Mouse (Mus musculus) central nervous system, embryonic 18 days (tissue): ENCODE results near the gene Gm7970. TPM values are rescaled to one million over a fixed set of nuclear protein-coding genes. Genes with fewer than 3 reads are reported as not detected.

ENCODE experiments used
- polyA plus RNA-seq: library from polyadenylated mRNA; depleted of rRNA; stranded (reverse); fragments of >200 nt; gene quantifications from 2 replicates; pipeline ENCODE4 v1.2.3, GENCODE M21; 2012; rRNA removed

Gm7970 gene
- polyA plus RNA-seq, result not detected in 2 replicates

DNA sequence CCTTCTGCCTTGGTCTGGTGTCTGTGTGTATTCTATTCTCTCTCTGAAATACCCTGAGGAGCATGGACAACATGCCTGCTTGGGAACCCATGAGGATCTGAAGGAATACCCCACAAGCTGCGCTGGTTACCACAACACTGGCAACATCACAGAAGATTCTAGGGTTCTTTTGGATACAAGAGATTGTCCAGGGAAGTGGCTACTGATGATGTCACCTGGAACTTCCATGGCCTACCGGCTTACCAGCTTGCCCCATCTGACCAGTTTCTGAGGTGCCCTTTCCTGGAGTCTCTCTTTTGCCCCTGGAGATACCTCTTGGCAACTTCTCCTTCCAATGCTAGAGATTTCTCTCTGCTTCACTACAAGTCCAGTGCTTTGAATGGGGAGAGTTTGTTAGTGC lies at the start of gene Gm7970:
TSS of gene Gm7970 (minus strand) at position 101 of the 400 bp plus-strand sequence.

DNA sequence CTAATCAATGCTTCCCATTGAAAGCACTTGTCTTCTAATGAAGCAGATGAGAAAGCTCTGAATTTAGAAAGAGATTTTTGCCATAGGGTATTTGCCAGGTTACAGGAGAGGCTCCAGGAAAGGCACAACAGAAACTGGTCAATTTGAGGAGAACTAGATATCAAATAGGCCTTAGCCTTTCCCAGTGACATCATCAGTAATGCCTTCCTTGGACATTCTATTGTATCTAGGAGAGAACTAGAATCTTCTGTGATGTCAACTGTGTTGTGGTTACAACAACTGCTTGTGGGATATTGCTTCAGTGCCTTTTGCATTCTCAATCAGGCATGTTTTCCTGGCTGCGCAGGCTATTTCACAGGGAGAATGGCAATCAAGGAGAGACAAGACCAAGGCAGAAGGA lies 17.5 kb upstream of the Gm7970 start, which contains the start of gene 1700049E17Rik2:
TSS of gene 1700049E17Rik2 (plus strand) at position 301 of the 400 bp plus-strand sequence.

Other genes starting within 250 kb of the Gm7970 start
- not detected in 2 replicates for gene Gm5798, start 207.0 kb downstream of the Gm7970 start, polyA plus RNA-seq
- gene Gm7945, start 169.2 kb downstream of the Gm7970 start, polyA plus RNA-seq, result not detected in 2 replicates
- gene Gm6482, start 147.3 kb downstream of the Gm7970 start, polyA plus RNA-seq, result not detected in 2 replicates
- gene Gm7954, start 102.1 kb downstream of the Gm7970 start, polyA plus RNA-seq, result not detected in 2 replicates
- gene Gm3486, start 66.1 kb downstream of the Gm7970 start, polyA plus RNA-seq, result not detected in 2 replicates
- gene 1700049E17Rik2, start 17.6 kb upstream of the Gm7970 start, polyA plus RNA-seq, result not detected in 2 replicates
- not detected in 2 replicates for gene Gm3072, start 69.0 kb upstream of the Gm7970 start, polyA plus RNA-seq
- gene Gm3676, start 90.9 kb upstream of the Gm7970 start, polyA plus RNA-seq, result not detected in 2 replicates
- not detected in 2 replicates for gene Gm8068, start 146.3 kb upstream of the Gm7970 start, polyA plus RNA-seq
- not detected in 2 replicates for gene Gm7929, start 195.0 kb upstream of the Gm7970 start, polyA plus RNA-seq
- not detected in 2 replicates for gene Gm47189, start 216.9 kb upstream of the Gm7970 start, polyA plus RNA-seq